Mouse (Mus musculus): Measurements from ENCODE around the gene Acox3.

- TF ChIP-seq CTCF (IDR thresholded peaks at IDR 0.05) = peak; percentile 97
- TF ChIP-seq POLR2A (IDR thresholded peaks at IDR 0.05; ENCODE audit: insufficient read depth, low read depth, low read length) = no peak
Observed at GRCm38 (mm10) chr5:35563449-35563848, 19.4 kb upstream of the Acox3 start.

All from heart, adult 2 months (tissue).